Mouse (Mus musculus) lung, embryonic 15.5 days (tissue): ENCODE results near the gene Lamp2. TPM values are rescaled to one million over a fixed set of nuclear protein-coding genes. Genes with fewer than 3 reads are reported as not detected.
"Not testable (repeated sequence)": the region's sequence is repeated elsewhere in the genome, so short reads cannot be mapped to it uniquely, and the experiment has no call there.

ENCODE experiments used
- ATAC-seq: fragments of 200-750 bp; cut with Nextera tagmentation; 2 replicates; pipeline ENCODE4 v1.8.0; 2017; ENCODE audit warnings: moderate number of reproducible peaks, borderline replicate concordance; ENCODE audit not compliant: low FRiP score, low TSS enrichment; ENCODE audit errors: extremely low read depth
- H3K27ac ChIP-seq: fragments of 300-500 bp; sonication (generic); 2 replicates; pipeline ENCODE4 v1.5.1; 2015; ENCODE audit warnings: moderate library complexity, mild to moderate bottlenecking, inconsistent platforms
- H3K27me3 ChIP-seq: fragments of 300-500 bp; sonication (generic); 2 replicates; pipeline ENCODE4 v1.6.1; 2015; ENCODE audit warnings: inconsistent platforms
- H3K36me3 ChIP-seq: fragments of 300-500 bp; sonication (generic); 2 replicates; pipeline ENCODE4 v1.6.1; 2015; ENCODE audit warnings: inconsistent platforms
- H3K4me1 ChIP-seq: fragments of 300-500 bp; sonication (generic); 2 replicates; pipeline ENCODE4 v1.6.1; 2015; ENCODE audit warnings: inconsistent platforms
- H3K4me2 ChIP-seq: fragments of 300-500 bp; sonication (generic); 2 replicates; pipeline ENCODE4 v1.6.1; 2015; ENCODE audit warnings: inconsistent platforms, mild to moderate bottlenecking, moderate library complexity
- H3K4me3 ChIP-seq: fragments of 300-500 bp; sonication (generic); 2 replicates; pipeline ENCODE4 v1.5.1; 2015; ENCODE audit warnings: mild to moderate bottlenecking, inconsistent platforms
- H3K9ac ChIP-seq: fragments of 300-500 bp; sonication (generic); 2 replicates; pipeline ENCODE4 v1.6.1; 2015; ENCODE audit warnings: inconsistent platforms
- H3K9me3 ChIP-seq: fragments of 300-500 bp; sonication (generic); 2 replicates; pipeline ENCODE4 v1.6.1; 2016; ENCODE audit warnings: inconsistent platforms
- WGBS: fragments of 180-500 bp; shearing (Covaris S2); methylation state at CpG from one replicate; pipeline ENCODE4 v1.1.7; 2015; 5-methylcytosine and 5-hydroxymethylcytosine counted together
- polyA plus RNA-seq: library from polyadenylated mRNA; unstranded; fragments of >200 nt; fragmentation: Nextera tagmentation; extraction: Ambion mirVana; gene quantifications from 2 replicates; pipeline ENCODE4 v1.2.1, GENCODE M21; 2015

Lamp2 gene
- polyA plus RNA-seq, 1 experiment from 2014 or later: 137 TPM

- Histone ChIP-seq H3K4me3 (no peak overlapping the region), H3K4me2 (no peak overlapping the region), H3K9me3 (no peaks in the 10 kb centered on the region), H3K4me1 (no peaks in the 10 kb centered on the region), H3K36me3 (no peaks in the 10 kb centered on the region; the same call in none of the 2 replicates), H3K27ac (no peak overlapping the region), H3K27me3 (no peaks in the 10 kb centered on the region), H3K9ac (no peak overlapping the region)
- ATAC-seq: no peak
- 73% methylated on average over 3 of the region's 3 CpGs for WGBS
Measured at GRCm38 (mm10) chrX:38423096-38423495, 33.2 kb downstream of the Lamp2 start.

- no peak overlapping the region for H3K4me2 ChIP-seq
- H3K27ac ChIP-seq: no peak overlapping the region
- H3K9me3 ChIP-seq: no peaks in the 10 kb centered on the region
- WGBS: 78% methylated on average over 3 of the region's 3 CpGs
- ATAC-seq: no peak
- H3K27me3 ChIP-seq: no peaks in the 10 kb centered on the region
- H3K36me3 ChIP-seq: no peaks in the 10 kb centered on the region; the same call in none of the 2 replicates
- no peaks in the 10 kb centered on the region for H3K4me1 ChIP-seq
- H3K4me3 ChIP-seq: no peak overlapping the region
- no peak overlapping the region for H3K9ac ChIP-seq
Measured at GRCm38 (mm10) chrX:38422396-38422795, 33.9 kb downstream of the Lamp2 start.

DNA sequence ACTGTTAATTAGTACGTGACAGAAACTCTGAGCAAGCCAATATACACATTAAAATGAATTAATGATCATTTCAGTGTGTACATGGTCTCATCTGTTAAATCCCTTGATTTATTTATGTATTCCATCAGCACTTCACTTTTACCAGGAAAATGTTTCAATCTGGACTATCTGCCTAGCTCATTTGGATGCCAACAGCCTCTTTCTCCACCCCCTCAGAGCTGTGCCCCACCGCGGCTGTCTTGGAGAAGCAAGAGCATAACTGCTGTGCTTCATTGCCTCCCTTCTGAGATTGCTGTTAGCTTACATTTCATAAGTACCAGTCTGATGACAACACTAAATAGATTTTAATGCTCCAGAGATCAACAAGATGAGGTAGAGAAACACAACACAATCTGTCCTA lies 52.4 kb downstream of the Lamp2 start:
- no peak overlapping the region for H3K27ac ChIP-seq
- WGBS: 61% methylated on average over 3 of the region's 3 CpGs

GRCm38 (mm10) chrX:38402981-38403380 lies 53.3 kb downstream of the Lamp2 start:
- H3K27ac ChIP-seq: no peak overlapping the region
- no peak overlapping the region for H3K4me3 ChIP-seq
- no peak overlapping the region for H3K4me2 ChIP-seq
- ATAC-seq: no peak
- no peaks in the 10 kb centered on the region for H3K27me3 ChIP-seq
- no peaks in the 10 kb centered on the region for H3K9me3 ChIP-seq
- no peaks in the 10 kb centered on the region for H3K36me3 ChIP-seq
- 64% methylated on average over 5 of the region's 5 CpGs for WGBS
- peaks cover 3% of the 10 kb centered on the region; the same call in 1 of the 2 replicates for H3K4me1 ChIP-seq
- H3K9ac ChIP-seq: no peak overlapping the region

More for the DNA sequence above, 52.4 kb downstream of the Lamp2 start:
- no peak overlapping the region for H3K4me3 ChIP-seq
- peaks cover 3% of the 10 kb centered on the region; the same call in 1 of the 2 replicates for H3K4me1 ChIP-seq
- no peaks in the 10 kb centered on the region for H3K27me3 ChIP-seq
- no peaks in the 10 kb centered on the region for H3K36me3 ChIP-seq
- no peak overlapping the region for H3K4me2 ChIP-seq
- no peak for ATAC-seq
- H3K9me3 ChIP-seq: no peaks in the 10 kb centered on the region
- no peak overlapping the region for H3K9ac ChIP-seq

DNA sequence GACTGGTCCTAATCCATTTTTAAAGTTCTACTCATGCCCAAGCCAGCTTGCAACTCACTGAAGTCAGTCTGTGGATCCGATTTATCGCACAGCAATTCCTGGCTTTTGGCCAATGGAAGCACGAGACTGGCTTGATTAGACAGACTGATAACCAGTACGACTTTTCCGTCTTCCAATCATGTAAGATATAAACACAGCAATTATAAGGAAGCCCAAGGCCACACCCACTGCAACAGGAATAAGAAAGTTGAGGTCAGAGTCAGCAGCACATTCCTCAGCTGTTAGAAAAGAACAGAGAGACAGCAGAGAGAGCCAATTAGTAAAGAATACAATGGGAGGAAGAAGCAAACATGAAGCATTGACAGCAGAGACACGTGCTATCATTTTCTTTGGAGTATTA lies 54.2 kb downstream of the Lamp2 start:
- no peak for ATAC-seq
- 36% methylated on average over 6 of the region's 6 CpGs for WGBS
- no peaks in the 10 kb centered on the region for H3K9me3 ChIP-seq
- H3K4me1 ChIP-seq: peaks cover 3% of the 10 kb centered on the region; the same call in 1 of the 2 replicates
- H3K27ac ChIP-seq: no peak overlapping the region
- H3K27me3 ChIP-seq: no peaks in the 10 kb centered on the region
- no peak overlapping the region for H3K4me3 ChIP-seq
- no peak overlapping the region for H3K9ac ChIP-seq
- H3K36me3 ChIP-seq: no peaks in the 10 kb centered on the region
- H3K4me2 ChIP-seq: no peak overlapping the region

DNA sequence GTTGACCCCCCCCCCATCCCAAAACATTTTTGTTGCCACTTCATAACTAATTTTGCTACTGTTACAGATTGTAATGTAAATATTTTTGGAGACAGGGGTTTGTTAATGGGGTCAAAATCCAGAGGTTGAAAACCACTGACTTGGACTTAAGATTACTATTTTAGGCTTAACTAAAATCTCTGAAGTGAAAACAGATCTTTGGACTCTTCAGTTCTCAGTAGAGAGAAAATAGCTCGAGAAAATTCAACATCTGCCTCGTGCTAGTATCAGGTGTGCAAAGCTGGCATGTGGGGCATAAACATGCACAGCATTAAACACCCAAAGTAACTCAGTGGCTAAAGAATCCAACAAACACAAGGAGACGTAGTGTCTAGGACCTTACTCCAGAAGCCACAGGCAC lies 55.6 kb downstream of the Lamp2 start:
- Histone ChIP-seq H3K27me3 (no peaks in the 10 kb centered on the region), H3K36me3 (no peaks in the 10 kb centered on the region), H3K4me1 (peaks cover 3% of the 10 kb centered on the region; the same call in 1 of the 2 replicates), H3K27ac (no peak overlapping the region), H3K9me3 (no peaks in the 10 kb centered on the region), H3K4me2 (no peak overlapping the region), H3K9ac (no peak overlapping the region), H3K4me3 (no peak overlapping the region)
- 70% methylated on average over 3 of the region's 3 CpGs for WGBS
- no peak for ATAC-seq

GRCm38 (mm10) chrX:38399671-38400070 lies 56.6 kb downstream of the Lamp2 start:
- no peaks in the 10 kb centered on the region for H3K27me3 ChIP-seq
- H3K4me3 ChIP-seq: no peak overlapping the region
- WGBS: 91% methylated on average over 1 of the region's 1 CpGs
- peaks cover 3% of the 10 kb centered on the region; the same call in 1 of the 2 replicates for H3K4me1 ChIP-seq
- no peaks in the 10 kb centered on the region for H3K36me3 ChIP-seq
- ATAC-seq: no peak
- no peak overlapping the region for H3K4me2 ChIP-seq
- H3K27ac ChIP-seq: no peak overlapping the region
- H3K9ac ChIP-seq: no peak overlapping the region
- no peaks in the 10 kb centered on the region for H3K9me3 ChIP-seq

DNA sequence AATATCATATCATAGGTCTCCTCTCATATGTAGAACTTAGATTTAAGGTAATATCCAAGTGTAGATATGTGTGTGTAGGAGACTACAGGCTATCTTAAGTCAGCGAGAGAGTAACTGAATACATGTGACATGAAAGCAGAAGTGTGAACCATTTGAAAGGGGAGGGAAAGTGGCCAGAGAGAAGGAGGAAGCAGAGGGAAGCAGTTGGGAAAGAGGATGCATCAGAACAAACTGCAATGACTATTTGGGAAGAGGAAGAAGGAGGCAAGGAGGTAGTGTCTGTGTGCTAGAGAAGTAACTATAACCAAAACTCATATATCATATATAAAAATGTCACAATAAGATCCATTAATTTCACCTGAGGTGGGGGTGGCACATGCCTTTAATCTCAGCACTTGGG lies 83.1 kb downstream of the Lamp2 start:
- H3K4me2 ChIP-seq, ATAC-seq, H3K27me3 ChIP-seq, H3K9ac ChIP-seq, H3K9me3 ChIP-seq, H3K4me1 ChIP-seq, H3K36me3 ChIP-seq, H3K4me3 ChIP-seq, H3K27ac ChIP-seq: not testable (repeated sequence)
- 77% methylated on average over 1 of the region's 1 CpGs for WGBS

DNA sequence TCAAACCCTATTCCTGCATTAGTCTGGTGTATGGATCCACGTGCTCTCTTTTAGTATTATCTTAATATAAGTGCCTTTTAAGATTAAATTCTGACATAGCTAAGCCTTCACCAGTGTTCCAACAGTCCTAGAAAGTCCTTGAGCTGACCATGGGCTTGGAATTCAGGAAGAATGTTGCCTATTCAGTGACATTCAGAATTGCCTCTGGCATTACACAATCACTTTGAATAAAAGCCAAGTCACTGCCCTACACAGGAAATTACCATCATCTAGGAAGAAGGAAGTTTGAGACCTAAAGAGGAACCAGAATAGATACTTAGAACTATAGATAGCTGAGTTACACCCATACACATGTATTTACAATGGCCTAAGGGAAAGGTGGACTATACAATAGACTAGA lies 91.6 kb downstream of the Lamp2 start:
- not testable (repeated sequence) for H3K4me3 ChIP-seq, H3K4me1 ChIP-seq, H3K27me3 ChIP-seq, ATAC-seq, H3K4me2 ChIP-seq, H3K9me3 ChIP-seq, H3K27ac ChIP-seq, H3K9ac ChIP-seq, H3K36me3 ChIP-seq
- WGBS: 41% methylated on average over 1 of the region's 1 CpGs

DNA sequence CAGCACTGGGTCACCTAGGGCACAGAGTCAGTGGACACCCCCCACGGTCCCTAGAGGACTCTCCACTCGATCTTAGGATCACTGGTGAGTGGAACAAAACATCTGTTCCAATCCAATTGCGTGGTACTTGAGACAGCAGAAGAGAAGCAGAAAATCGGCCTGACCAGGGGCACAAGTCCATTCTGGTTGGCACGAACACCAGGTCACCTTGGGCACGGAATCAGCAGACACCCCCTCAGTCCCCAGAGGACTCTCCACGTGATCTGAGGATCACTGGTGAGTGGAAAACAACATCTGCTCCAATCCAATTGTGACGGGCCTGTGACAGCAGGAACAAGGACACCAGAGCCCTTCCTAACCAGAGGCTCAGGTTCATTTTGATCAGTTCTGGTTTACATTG lies 94.2 kb downstream of the Lamp2 start:
- no peaks in the 10 kb centered on the region for H3K9me3 ChIP-seq
- no peak for ATAC-seq
- no peak overlapping the region for H3K4me2 ChIP-seq
- H3K36me3 ChIP-seq: no peaks in the 10 kb centered on the region
- H3K27me3 ChIP-seq: no peaks in the 10 kb centered on the region
- 55% methylated on average over 8 of the region's 8 CpGs for WGBS
- H3K4me3 ChIP-seq: no peak overlapping the region
- no peaks in the 10 kb centered on the region for H3K4me1 ChIP-seq
- no peak overlapping the region for H3K27ac ChIP-seq
- no peak overlapping the region for H3K9ac ChIP-seq

Other genes starting within 250 kb of the Lamp2 start
- gene Tmem255a, start 204.0 kb downstream of the Lamp2 start, polyA plus RNA-seq: 19.5 and 20.8 TPM in 2 replicates
- 0.05 and 0.43 TPM in 2 replicates for gene Atp1b4, start 140.3 kb downstream of the Lamp2 start, polyA plus RNA-seq
- 23.7 and 23.8 TPM in 2 replicates for gene Cul4b, start 119.7 kb upstream of the Lamp2 start, polyA plus RNA-seq
- 87.7 and 90.5 TPM in 2 replicates for gene Mcts1, start 144.1 kb upstream of the Lamp2 start, polyA plus RNA-seq
- gene C1galt1c1, start 178.6 kb upstream of the Lamp2 start, polyA plus RNA-seq: 28.6 and 30.6 TPM in 2 replicates